Mouse (Mus musculus) liver, embryonic 14 days (tissue): ENCODE data around the gene Magee2. TPM values are rescaled to one million over a fixed set of nuclear protein-coding genes. Genes with fewer than 3 reads are reported as not detected.

Source experiments
- polyA plus RNA-seq: library from polyadenylated mRNA; depleted of rRNA; stranded (reverse); fragments of >200 nt; gene quantifications from 2 replicates; pipeline ENCODE4 v1.2.3, GENCODE M21; 2012; rRNA removed

Gene Magee2
- polyA plus RNA-seq = 0.07 and 0.12 TPM in 2 replicates

GRCm38 (mm10) chrX:104856751-104857341, at the start of gene Magee2:
TSS of gene Magee2 (minus strand) at chrX:104857267.

Other genes starting within 250 kb of the Magee2 start
- 1.1 TPM in 2 replicates for gene Zdhhc15, start 186.2 kb downstream of the Magee2 start, polyA plus RNA-seq
- 13.5 and 15.0 TPM in 2 replicates for gene Pbdc1, start 222.5 kb upstream of the Magee2 start, polyA plus RNA-seq